Mouse (Mus musculus) common myeloid progenitor, adult 5-6 weeks (primary cell): ENCODE data around the gene Tnfsfm13. TPM values are rescaled to one million over a fixed set of nuclear protein-coding genes. Genes with fewer than 3 reads are reported as not detected.

Experiments used
- ATAC-seq: replicated peaks from 2 replicates; pipeline ENCODE4 v1.8.0; 2016; ENCODE audit warnings: low read depth, mild to moderate bottlenecking, moderate TSS enrichment, inconsistent platforms; ENCODE audit not compliant: poor library complexity, severe bottlenecking
- total RNA-seq: library from RNA; stranded (forward); fragments of 200-1000, 187-1606 nt; gene quantifications from 2 replicates; pipeline ENCODE4 v1.2.3, GENCODE M21; 2017

Tnfsfm13 gene
- total RNA-seq, 1 experiment from 2014 or later, result 2.1 TPM

DNA sequence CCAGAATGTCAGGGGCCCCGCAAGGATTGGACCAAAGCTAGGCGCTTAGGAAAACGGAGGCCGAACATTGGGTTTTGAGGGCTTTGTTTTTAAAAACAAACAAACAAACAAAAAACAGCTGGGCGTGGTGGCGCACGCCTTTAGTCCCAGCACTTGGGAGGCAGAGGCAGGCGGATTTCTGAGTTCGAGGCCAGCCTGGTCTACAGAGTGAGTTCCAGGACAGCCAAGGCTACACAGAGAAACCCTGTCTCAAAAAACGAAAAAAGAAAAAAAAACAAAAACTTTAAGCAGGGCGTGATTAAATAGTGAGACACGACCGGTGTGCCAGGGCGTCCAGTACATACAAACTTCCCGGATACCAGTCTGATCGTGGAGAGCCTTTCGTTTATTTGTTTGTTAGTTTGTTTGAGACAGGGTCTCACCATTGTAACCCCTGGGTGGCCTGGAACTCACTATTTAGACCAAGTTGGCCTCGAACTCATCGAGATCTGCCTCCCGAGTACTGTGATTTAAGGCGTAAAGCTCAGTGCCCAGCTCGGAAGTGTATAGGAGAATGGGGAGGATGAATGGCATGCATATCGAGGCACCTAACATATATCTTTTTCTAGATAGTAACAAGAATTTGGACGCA is 13.6 kb downstream of the Tnfsfm13 start:
- no peak for ATAC-seq

DNA sequence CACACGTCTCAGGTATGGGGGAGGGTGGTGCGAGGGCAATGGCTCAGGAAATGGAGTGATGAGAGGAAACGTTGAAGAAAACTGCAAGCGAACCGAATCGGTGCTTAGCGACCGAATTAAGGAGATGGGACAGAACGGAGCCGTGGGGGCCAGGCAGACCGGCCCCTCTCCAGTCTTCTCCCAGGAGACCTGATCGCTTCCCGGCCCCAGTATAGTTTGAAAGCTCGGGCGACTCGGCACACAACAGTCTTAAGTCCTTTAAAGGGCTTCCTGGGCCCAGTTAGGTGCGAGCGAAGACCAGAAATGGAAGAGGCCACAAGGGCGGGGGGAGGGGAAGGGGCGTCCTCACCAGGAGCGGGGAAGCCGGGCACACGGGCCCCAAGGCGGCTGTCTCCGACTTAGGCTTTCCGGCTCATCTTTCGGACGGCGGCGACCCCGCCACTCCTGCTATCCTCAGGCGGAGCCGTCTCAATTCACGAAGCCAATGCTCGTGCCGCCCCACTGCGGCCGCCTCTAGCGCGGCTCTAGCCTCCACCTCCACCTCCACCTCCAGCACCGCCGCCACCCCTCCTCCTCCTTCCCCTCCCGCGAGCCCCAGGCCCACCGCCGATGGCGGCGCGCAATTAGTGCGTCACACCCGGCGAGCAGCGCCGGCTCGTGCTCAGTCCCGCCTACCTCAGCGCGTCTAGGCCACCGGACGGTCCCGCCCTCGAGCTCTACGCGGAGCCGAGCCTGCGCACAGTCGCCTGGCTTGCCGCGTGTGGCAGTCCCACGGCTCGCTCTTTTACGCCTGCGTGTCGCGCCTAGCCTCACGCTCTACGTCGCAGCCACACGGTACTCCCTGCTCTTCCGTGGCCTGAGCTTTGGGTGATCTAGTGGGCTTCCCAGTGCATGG is 14.3 kb downstream of the Tnfsfm13 start, which contains the start of gene Senp3:
Gene Senp3 (minus strand): TSS at position 771 of the 895 bp plus-strand sequence.
- peak; percentile 88 for ATAC-seq

DNA sequence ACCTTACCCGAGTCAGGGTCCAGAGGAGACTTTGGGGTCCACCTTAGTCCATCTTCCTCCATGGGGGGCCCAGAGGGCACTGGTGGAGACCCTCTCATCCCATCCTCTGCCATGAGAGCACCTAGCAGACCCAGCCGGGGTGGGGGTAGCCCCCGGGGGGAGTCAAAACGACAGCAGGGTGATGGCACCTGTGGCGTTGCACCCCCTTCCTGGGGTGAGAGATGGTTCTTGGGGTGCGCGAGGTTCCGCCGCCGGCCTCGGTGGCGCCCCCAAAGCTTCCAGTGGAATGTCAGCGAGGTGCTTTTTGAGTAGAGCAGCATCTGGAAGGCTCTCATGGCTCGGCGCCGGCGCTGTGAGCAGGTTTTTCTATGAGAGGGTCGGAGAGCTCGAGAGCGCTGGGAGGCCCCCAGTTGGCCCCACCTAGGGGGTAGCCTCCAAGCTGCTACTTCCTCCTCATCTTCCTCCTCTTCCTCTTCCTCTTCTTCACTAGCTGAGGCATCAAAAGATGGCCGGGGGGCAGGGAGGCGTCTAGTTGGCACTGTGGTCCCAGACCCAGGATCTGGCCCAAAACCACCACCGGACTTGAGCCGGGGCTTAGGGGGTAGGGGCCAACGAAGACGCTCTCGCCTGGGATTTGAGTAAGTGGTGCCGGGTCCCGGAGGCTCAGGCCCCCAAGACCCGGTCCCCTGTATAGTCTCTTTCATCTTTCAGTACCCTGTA is 15.6 kb downstream of the Tnfsfm13 start:
- no peak for ATAC-seq

GRCm38 (mm10) chr11:69679144-69679543 is 16.8 kb downstream of the Tnfsfm13 start:
- ATAC-seq, result no peak

GRCm38 (mm10) chr11:69672211-69672706 is 23.6 kb downstream of the Tnfsfm13 start, which contains the start of gene Eif4a1:
Eif4a1 (minus strand) TSS chr11:69672423.
- ATAC-seq, result peak; percentile 88

DNA sequence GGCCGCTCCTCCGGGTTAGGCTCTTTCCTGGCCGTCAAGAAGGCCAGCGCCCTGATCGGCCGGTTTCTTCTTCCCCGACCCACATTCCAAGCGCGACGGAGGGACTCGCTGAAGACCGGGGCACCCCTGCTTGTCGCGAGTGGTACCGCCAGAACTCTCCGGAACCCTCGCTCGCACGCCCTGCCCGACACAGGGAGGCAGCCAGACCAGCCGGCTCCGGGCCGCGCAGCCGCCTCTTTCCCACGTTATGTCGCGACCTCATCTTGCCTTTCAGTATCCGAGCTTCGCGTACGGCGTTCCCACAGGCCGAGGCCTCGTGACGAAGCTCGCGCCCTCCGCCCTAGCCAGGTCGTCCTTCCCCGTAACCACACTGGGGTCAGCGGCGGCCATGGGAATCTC is 24.2 kb downstream of the Tnfsfm13 start:
- ATAC-seq, result peak; percentile 7; the same call in 1 of the 2 replicates

- peak; percentile 54 for ATAC-seq
Measured at GRCm38 (mm10) chr11:69670786-69671725, 24.8 kb downstream of the Tnfsfm13 start.

DNA sequence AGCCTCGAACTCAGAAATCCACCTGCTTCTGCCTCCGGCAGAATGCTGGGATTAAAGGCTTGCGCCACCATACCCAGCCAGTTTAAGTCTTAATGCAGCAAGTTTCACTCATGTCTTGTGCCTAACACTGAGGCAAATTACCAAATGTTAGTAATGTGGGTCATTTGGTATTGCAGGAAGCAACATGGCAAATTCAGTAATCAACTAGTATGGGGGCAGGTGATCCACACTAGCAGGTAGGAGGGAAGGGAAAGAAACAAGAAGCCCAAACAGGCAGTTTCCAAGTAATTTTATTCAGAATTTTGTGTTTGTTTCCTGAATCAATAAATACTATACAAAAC is 29.3 kb downstream of the Tnfsfm13 start:
- no peak for ATAC-seq

- peak; percentile 36 for ATAC-seq
Measured at GRCm38 (mm10) chr11:69665961-69666664, 29.8 kb downstream of the Tnfsfm13 start, which contains the start of gene Cd68. Cd68 (minus strand) TSS chr11:69666153.

DNA sequence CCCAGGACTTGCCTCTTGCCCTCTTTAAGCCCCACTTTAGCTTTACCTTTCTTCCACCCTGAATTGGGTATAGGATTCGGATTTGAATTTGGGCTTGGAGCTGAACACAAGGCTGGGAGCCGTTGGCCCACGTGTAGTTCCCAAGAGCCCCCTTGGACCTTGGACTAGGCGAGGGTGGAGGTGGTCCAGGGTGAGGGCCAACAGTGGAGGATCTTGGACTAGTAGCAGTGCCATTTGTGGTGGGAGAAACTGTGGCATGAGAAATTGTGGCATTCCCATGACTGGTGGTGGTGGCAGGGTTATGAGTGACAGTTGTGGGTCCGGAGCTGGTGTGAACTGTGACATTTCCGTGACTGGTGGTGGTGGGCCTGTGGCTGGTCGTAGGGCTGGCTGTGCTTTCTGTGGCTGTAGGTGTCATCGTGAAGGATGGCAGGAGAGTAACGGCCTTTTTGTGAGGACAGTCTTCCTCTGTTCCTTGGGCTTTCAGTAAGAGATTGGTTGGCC is 30.4 kb downstream of the Tnfsfm13 start:
- ATAC-seq, result no peak

DNA sequence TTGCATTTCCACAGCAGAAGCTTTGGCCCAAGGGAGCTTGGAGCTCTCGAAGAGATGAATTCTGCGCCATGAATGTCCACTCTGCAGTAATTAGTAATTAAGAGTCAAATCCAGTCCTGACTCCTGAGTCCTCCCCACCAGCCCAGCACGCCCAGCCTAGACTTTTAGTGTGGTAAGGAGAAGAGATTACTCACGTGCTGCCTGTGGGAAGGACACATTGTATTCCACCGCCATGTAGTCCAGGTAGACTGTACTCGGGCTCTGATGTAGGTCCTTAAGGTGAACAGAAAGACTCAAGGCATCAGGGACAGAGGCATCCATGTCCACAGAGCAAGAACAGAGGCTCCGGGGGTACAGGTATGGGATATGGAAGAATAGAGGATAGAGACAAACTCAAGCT is 31.1 kb downstream of the Tnfsfm13 start:
- ATAC-seq, result no peak

- no peak for ATAC-seq
Measured at GRCm38 (mm10) chr11:69663795-69664194, 32.1 kb downstream of the Tnfsfm13 start.

GRCm38 (mm10) chr11:69662967-69663671 is 32.8 kb downstream of the Tnfsfm13 start:
- ATAC-seq, result no peak

DNA sequence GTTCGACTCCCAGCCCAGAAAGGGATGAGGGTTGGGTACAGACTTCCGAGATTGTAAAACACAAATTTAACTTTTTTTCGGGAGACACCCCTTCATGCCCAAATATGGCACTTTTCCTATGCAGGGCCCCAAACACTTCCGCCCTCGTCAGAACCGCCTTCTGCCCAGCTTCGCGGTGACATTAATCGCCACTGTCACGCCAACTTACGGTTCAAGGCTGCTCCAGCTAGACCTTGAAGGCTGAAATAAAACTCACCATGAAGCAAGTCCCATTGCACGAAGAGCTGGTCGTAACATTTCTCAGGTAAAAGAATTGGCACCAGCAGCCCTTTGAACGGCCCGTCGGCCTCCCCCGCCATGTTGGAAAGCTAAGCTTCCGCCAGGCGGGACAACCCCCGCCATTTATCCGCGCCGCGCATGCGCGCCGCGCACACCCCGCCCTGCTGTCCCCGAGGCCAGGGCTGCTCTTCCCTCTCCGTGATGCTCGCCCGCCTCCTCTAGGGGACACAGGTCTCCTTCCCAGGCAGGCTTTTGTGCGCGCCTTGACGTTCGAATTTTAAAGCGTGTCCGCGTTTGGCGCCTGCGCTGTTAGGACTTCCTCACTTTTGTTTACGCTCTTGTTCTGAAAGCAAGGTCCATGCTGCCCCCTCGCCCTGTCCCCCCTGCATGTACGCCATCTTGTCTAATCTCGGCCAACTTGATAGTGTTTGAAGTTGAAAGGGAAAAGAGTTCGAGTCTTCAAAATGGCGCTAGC is 33.5 kb downstream of the Tnfsfm13 start, which contains the start of gene Mpdu1:
Gene Mpdu1 (minus strand): TSS at position 430 of the 754 bp plus-strand sequence.
- ATAC-seq, result peak; percentile 80

DNA sequence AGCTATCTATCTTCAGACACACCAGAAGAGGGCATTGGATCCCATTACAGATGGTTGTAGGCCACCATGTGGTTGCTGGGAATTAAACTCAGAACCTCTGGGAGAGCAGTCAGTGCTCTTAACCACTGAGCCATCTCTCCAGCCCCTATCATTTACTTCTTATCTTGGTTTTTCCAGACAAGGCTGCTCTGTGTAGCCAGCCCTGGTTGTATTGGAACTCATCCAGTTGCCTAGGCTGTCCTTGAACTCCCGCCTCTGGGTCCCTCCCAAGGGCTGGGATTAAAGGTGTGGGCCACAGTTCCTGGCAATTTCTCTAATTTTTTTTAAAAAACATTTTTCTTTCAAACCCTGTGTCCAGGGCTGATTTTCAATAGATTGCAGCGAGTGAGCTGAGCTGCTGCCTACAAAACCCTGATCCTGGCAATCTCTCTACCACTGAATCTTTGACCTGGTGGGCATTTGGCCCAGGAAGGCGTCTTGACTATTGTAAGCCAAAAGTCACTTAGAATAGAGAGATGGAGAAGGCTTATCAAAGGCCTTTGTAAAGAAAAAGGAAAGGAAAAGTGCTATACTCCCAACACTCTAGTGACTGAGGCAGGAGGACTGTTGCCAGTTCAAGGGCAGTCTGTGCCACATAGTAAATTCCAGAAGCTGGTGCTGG is 34.5 kb downstream of the Tnfsfm13 start:
- ATAC-seq, result no peak

GRCm38 (mm10) chr11:69657462-69657881 is 38.4 kb downstream of the Tnfsfm13 start:
- no peak for ATAC-seq
